Mouse (Mus musculus) small intestine, adult 2 months (tissue): ENCODE measurements around the gene Herpud2. TPM values are rescaled to one million over a fixed set of nuclear protein-coding genes. Genes with fewer than 3 reads are reported as not detected.

Source experiments
- H3K27ac ChIP-seq: fragments of 200-500 bp; 2 replicates; pipeline ENCODE4 v1.5.1; 2012; ENCODE audit warnings: low read depth, low read length, control low read depth, inconsistent platforms; ENCODE audit not compliant: insufficient read depth
- H3K27me3 ChIP-seq: fragments of 200-500 bp; 2 replicates; pipeline ENCODE4 v1.6.1; 2012; ENCODE audit warnings: mild to moderate bottlenecking, moderate library complexity, low read length, inconsistent platforms; ENCODE audit not compliant: control insufficient read depth, insufficient read depth
- H3K36me3 ChIP-seq: fragments of 200-500 bp; 2 replicates; pipeline ENCODE4 v1.6.1; 2012; ENCODE audit warnings: mild to moderate bottlenecking, low read length, control low read depth, inconsistent platforms; ENCODE audit not compliant: control insufficient read depth, insufficient read depth
- H3K4me1 ChIP-seq: fragments of 200-500 bp; 2 replicates; pipeline ENCODE4 v1.6.1; 2012; ENCODE audit warnings: low read length, inconsistent platforms, mixed read lengths; ENCODE audit not compliant: control insufficient read depth, insufficient read depth, insufficient read length
- H3K4me3 ChIP-seq: fragments of 200-500 bp; 2 replicates; pipeline ENCODE4 v1.5.1; 2012; ENCODE audit warnings: low read depth, mild to moderate bottlenecking, control low read depth, inconsistent platforms, low read length, moderate library complexity
- CTCF ChIP-seq: fragments of 200-500 bp; IDR thresholded peaks from 2 replicates; pipeline ENCODE4 v1.5.1; 2012; ENCODE audit warnings: low read depth, mild to moderate bottlenecking, control low read depth, inconsistent platforms, low read length, moderate library complexity, mixed read lengths; ENCODE audit not compliant: insufficient replicate concordance, insufficient read length; ENCODE audit errors: extremely low read depth
- POLR2A ChIP-seq: fragments of 200-500 bp; IDR thresholded peaks from 2 replicates; pipeline ENCODE4 v1.6.1; 2012; ENCODE audit warnings: low read depth, mild to moderate bottlenecking, control low read depth, inconsistent platforms, low read length, moderate library complexity
- WGBS: fragments of 180-500 bp; shearing (Covaris S2); methylation state at CpG from one replicate; pipeline ENCODE4 v1.1.7; 2018; 5-methylcytosine and 5-hydroxymethylcytosine counted together
- polyA plus RNA-seq: library from polyadenylated mRNA; depleted of rRNA; stranded (reverse); fragments of >200 nt; gene quantifications from 2 replicates; pipeline ENCODE4 v1.2.3, GENCODE M21; 2012

Gene Herpud2
- polyA plus RNA-seq, 1 experiment = 50.4 TPM

- 17% methylated on average over 4 of the region's 4 CpGs for WGBS
- Histone ChIP-seq H3K36me3 (no peaks in the 10 kb centered on the region), H3K27ac (peak overlapping the region; percentile 30), H3K27me3 (no peaks in the 10 kb centered on the region), H3K4me1 (peaks cover 4% of the 10 kb centered on the region; the same call in 1 of the 2 replicates), H3K4me3 (no peak overlapping the region)
- TF ChIP-seq POLR2A (no peak), CTCF (no peak)
Measured at GRCm38 (mm10) chr9:25173171-25173570, 21.6 kb upstream of the Herpud2 start.

DNA sequence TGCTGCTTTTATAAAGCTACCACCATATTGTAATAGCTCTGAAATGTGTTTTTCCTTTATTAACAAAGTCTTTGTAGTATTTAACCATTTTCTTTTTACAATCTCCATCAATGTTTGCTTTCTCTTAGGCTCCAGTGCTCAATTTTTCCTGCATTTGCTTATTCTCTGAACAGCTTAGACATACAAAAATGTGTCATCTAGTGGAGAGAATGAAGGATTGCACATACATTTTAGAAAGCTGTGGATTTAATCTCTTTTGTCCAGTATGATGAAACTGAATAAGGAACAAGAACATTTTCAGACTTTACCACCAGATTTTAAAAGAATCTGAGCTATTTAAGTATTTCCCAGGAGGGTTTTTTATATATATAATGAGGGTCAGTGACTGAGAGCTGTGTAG is 18.0 kb upstream of the Herpud2 start:
- H3K27me3 ChIP-seq = no peaks in the 10 kb centered on the region
- H3K4me1 ChIP-seq = peaks cover 4% of the 10 kb centered on the region; the same call in 1 of the 2 replicates
- H3K36me3 ChIP-seq = no peaks in the 10 kb centered on the region
- no peak overlapping the region for H3K27ac ChIP-seq
- no peak for TF ChIP-seq CTCF
- TF ChIP-seq POLR2A = no peak
- H3K4me3 ChIP-seq = no peak overlapping the region

- Histone ChIP-seq H3K36me3 (no peaks in the 10 kb centered on the region), H3K27ac (no peak overlapping the region), H3K4me3 (no peak overlapping the region), H3K4me1 (no peaks in the 10 kb centered on the region), H3K27me3 (no peaks in the 10 kb centered on the region)
- TF ChIP-seq CTCF (peak; percentile 82; the same call in 1 of the 2 replicates), POLR2A (no peak)
- 28% methylated on average over 6 of the region's 6 CpGs for WGBS
Measured at GRCm38 (mm10) chr9:25167458-25168084, 16.0 kb upstream of the Herpud2 start.

GRCm38 (mm10) chr9:25158218-25158617 is 6.6 kb upstream of the Herpud2 start:
- Histone ChIP-seq H3K4me3 (no peak overlapping the region), H3K27me3 (no peaks in the 10 kb centered on the region), H3K36me3 (no peaks in the 10 kb centered on the region), H3K4me1 (no peaks in the 10 kb centered on the region), H3K27ac (no peak overlapping the region)
- TF ChIP-seq POLR2A (no peak), CTCF (no peak)
- WGBS = 19% methylated on average over 4 of the region's 4 CpGs

DNA sequence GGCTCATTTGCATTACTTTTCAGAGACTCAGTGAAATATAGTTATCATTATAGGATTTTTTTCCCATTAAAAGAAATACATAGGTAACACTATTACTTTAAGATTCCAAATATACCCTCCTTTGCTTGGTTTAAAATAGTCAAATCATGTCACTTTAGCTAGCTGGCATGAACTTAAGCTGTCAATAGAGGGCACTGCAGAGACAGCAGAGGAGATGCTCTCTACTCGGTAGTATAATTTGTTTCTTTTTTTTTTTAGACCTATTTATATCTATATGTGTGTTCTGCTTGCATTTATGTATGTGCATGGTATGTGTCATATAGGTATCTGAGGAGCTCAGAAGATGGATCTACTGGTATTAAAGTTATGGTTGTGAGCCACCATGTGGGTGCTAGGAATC is 4.8 kb upstream of the Herpud2 start:
- H3K36me3 ChIP-seq = no peaks in the 10 kb centered on the region
- H3K4me3 ChIP-seq = no peak overlapping the region
- no peaks in the 10 kb centered on the region for H3K4me1 ChIP-seq
- H3K27ac ChIP-seq = no peak overlapping the region
- 6% methylated on average over 1 of the region's 1 CpGs for WGBS
- no peaks in the 10 kb centered on the region for H3K27me3 ChIP-seq
- TF ChIP-seq CTCF (no peak), POLR2A (no peak)

GRCm38 (mm10) chr9:25153066-25153465 is 1.4 kb upstream of the Herpud2 start:
- no peaks in the 10 kb centered on the region for H3K36me3 ChIP-seq
- no peaks in the 10 kb centered on the region for H3K27me3 ChIP-seq
- H3K27ac ChIP-seq = no peak overlapping the region
- TF ChIP-seq POLR2A (no peak), CTCF (no peak)
- H3K4me1 ChIP-seq = peaks cover 4% of the 10 kb centered on the region
- no peak overlapping the region for H3K4me3 ChIP-seq

DNA sequence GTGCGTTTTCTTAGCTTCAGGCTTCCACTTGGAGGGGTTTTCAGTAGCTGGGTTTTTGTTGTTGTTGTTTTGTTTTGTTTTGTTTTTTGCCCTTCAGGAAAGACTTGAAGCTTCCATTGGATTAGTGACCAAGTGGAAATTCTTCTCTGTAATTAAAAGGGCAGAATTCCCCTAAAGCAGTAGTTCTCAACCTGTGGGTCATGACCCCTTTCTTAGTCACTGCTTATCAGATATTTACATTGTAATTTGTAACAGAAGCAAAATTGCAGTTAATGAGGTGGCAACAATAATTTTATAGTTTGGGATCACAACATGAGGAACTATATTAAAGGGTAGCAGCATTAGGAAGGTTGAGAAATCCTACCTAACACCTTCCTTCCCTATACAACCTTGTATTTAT is 837 bp upstream of the Herpud2 start:
- Histone ChIP-seq H3K4me3 (no peak overlapping the region), H3K4me1 (peaks cover 4% of the 10 kb centered on the region), H3K36me3 (no peaks in the 10 kb centered on the region), H3K27ac (peak overlapping the region; percentile 97), H3K27me3 (no peaks in the 10 kb centered on the region)
- TF ChIP-seq POLR2A = no peak
- no peak for TF ChIP-seq CTCF
- WGBS = 14% methylated on average over 1 of the region's 1 CpGs
